Mouse (Mus musculus) limb, embryonic 12.5 days (tissue): ENCODE measurements around the gene M6pr. TPM values are rescaled to one million over a fixed set of nuclear protein-coding genes. Genes with fewer than 3 reads are reported as not detected.

Experiments used
- ATAC-seq: fragments of 200-750 bp; cut with Nextera tagmentation; 2 replicates; pipeline ENCODE4 v1.8.0; 2017; ENCODE audit warnings: low read depth, moderate TSS enrichment; ENCODE audit not compliant: insufficient number of reproducible peaks, insufficient read depth, low FRiP score, low TSS enrichment
- H3K27ac ChIP-seq: fragments of 300-500 bp; sonication (generic); 2 replicates; pipeline ENCODE4 v1.5.1; 2016; ENCODE audit warnings: mild to moderate bottlenecking, moderate library complexity
- H3K27me3 ChIP-seq: fragments of 300-500 bp; sonication (generic); 2 replicates; pipeline ENCODE4 v1.6.1; 2016; ENCODE audit warnings: mild to moderate bottlenecking, moderate library complexity
- H3K36me3 ChIP-seq: fragments of 300-500 bp; sonication (generic); 2 replicates; pipeline ENCODE4 v1.6.1; 2016; ENCODE audit warnings: mild to moderate bottlenecking, moderate library complexity
- H3K4me1 ChIP-seq: fragments of 300-500 bp; sonication (generic); replicated peaks from 2 replicates; pipeline ENCODE4 v1.6.1; 2016
- H3K4me2 ChIP-seq: fragments of 300-500 bp; sonication (generic); 2 replicates; pipeline ENCODE4 v1.6.1; 2016; ENCODE audit warnings: mild to moderate bottlenecking, moderate library complexity
- H3K4me3 ChIP-seq: fragments of 300-500 bp; sonication (generic); replicated peaks from 2 replicates; pipeline ENCODE4 v1.5.1; 2016; ENCODE audit warnings: mild to moderate bottlenecking
- H3K9ac ChIP-seq: fragments of 300-500 bp; sonication (generic); replicated peaks from 2 replicates; pipeline ENCODE4 v1.6.1; 2016; ENCODE audit warnings: mild to moderate bottlenecking, moderate library complexity
- H3K9me3 ChIP-seq: fragments of 300-500 bp; sonication (generic); 2 replicates; pipeline ENCODE4 v1.6.1; 2016; ENCODE audit warnings: mild to moderate bottlenecking, moderate library complexity
- WGBS: fragments of 180-500 bp; shearing (Covaris S2); methylation state at CpG from one replicate; pipeline ENCODE4 v1.1.7; 2016; 5-methylcytosine and 5-hydroxymethylcytosine counted together
- polyA plus RNA-seq: library from polyadenylated mRNA; unstranded; fragments of >200 nt; fragmentation: Nextera tagmentation; extraction: Ambion mirVana; gene quantifications from 2 replicates; pipeline ENCODE4 v1.2.1, GENCODE M21; 2016

The M6pr gene
- polyA plus RNA-seq, 1 experiment from 2014 or later: 76.3 TPM

- ATAC-seq: no peak
- H3K9me3 ChIP-seq: no peaks in the 10 kb centered on the region
- H3K27ac ChIP-seq: no peak overlapping the region
- no peaks in the 10 kb centered on the region for H3K27me3 ChIP-seq
- H3K4me1 ChIP-seq: peaks cover 15% of the 10 kb centered on the region
- H3K36me3 ChIP-seq: peaks cover 34% of the 10 kb centered on the region
- 64% methylated on average over 5 of the region's 5 CpGs for WGBS
- peak overlapping the region; percentile 85 for H3K4me2 ChIP-seq
- H3K4me3 ChIP-seq: peak overlapping the region; percentile 84
- no peak overlapping the region for H3K9ac ChIP-seq
Observed at GRCm38 (mm10) chr6:122310187-122310820, 1.8 kb downstream of the M6pr start.

GRCm38 (mm10) chr6:122318726-122319125 is 10.2 kb downstream of the M6pr start:
- Histone ChIP-seq H3K9ac (no peak overlapping the region), H3K4me1 (no peaks in the 10 kb centered on the region), H3K4me3 (no peak overlapping the region), H3K27ac (no peak overlapping the region), H3K27me3 (no peaks in the 10 kb centered on the region), H3K36me3 (peaks cover 96% of the 10 kb centered on the region), H3K9me3 (no peaks in the 10 kb centered on the region), H3K4me2 (no peak overlapping the region)
- no peak for ATAC-seq
- 94% methylated on average over 1 of the region's 1 CpGs for WGBS

- Histone ChIP-seq H3K27me3 (no peaks in the 10 kb centered on the region), H3K4me3 (no peak overlapping the region), H3K9me3 (no peaks in the 10 kb centered on the region), H3K9ac (no peak overlapping the region), H3K27ac (no peak overlapping the region), H3K4me1 (no peaks in the 10 kb centered on the region), H3K36me3 (peaks cover 89% of the 10 kb centered on the region), H3K4me2 (no peak overlapping the region)
- no peak for ATAC-seq
- WGBS: 92% methylated on average over 6 of the region's 6 CpGs
Observed at GRCm38 (mm10) chr6:122325361-122325975, 16.9 kb downstream of the M6pr start.

GRCm38 (mm10) chr6:122333081-122333612 is 24.6 kb downstream of the M6pr start:
- ATAC-seq: no peak
- Histone ChIP-seq H3K36me3 (peaks cover 84% of the 10 kb centered on the region), H3K9ac (no peak overlapping the region), H3K27ac (no peak overlapping the region), H3K9me3 (no peaks in the 10 kb centered on the region), H3K4me1 (peaks cover 8% of the 10 kb centered on the region), H3K27me3 (no peaks in the 10 kb centered on the region), H3K4me3 (no peak overlapping the region), H3K4me2 (no peak overlapping the region)
- WGBS: 89% methylated on average over 13 of the region's 13 CpGs

GRCm38 (mm10) chr6:122334786-122335340 is 26.3 kb downstream of the M6pr start:
- no peak for ATAC-seq
- 87% methylated on average over 7 of the region's 7 CpGs for WGBS
- H3K4me3 ChIP-seq: no peak overlapping the region
- H3K9ac ChIP-seq: no peak overlapping the region
- no peak overlapping the region for H3K27ac ChIP-seq
- peaks cover 66% of the 10 kb centered on the region for H3K36me3 ChIP-seq
- H3K4me1 ChIP-seq: peaks cover 15% of the 10 kb centered on the region
- no peak overlapping the region for H3K4me2 ChIP-seq
- no peaks in the 10 kb centered on the region for H3K9me3 ChIP-seq
- no peaks in the 10 kb centered on the region for H3K27me3 ChIP-seq

- no peaks in the 10 kb centered on the region for H3K27me3 ChIP-seq
- no peaks in the 10 kb centered on the region for H3K9me3 ChIP-seq
- peaks cover 20% of the 10 kb centered on the region for H3K4me1 ChIP-seq
- 43% methylated on average over 6 of the region's 6 CpGs for WGBS
- H3K4me3 ChIP-seq: no peak overlapping the region
- H3K27ac ChIP-seq: no peak overlapping the region
- H3K36me3 ChIP-seq: peaks cover 43% of the 10 kb centered on the region
- no peak for ATAC-seq
- no peak overlapping the region for H3K9ac ChIP-seq
- peak overlapping the region; percentile 70; the same call in 1 of the 2 replicates for H3K4me2 ChIP-seq
Observed at GRCm38 (mm10) chr6:122337546-122337945, 29.0 kb downstream of the M6pr start.

- peaks cover 27% of the 10 kb centered on the region for H3K36me3 ChIP-seq
- no peaks in the 10 kb centered on the region for H3K9me3 ChIP-seq
- peak overlapping the region; percentile 89 for H3K9ac ChIP-seq
- no peaks in the 10 kb centered on the region for H3K27me3 ChIP-seq
- H3K27ac ChIP-seq: peak overlapping the region; percentile 99
- H3K4me1 ChIP-seq: peaks cover 20% of the 10 kb centered on the region
- H3K4me3 ChIP-seq: peak overlapping the region; percentile 80
- under 1% methylated on average over 35 of the region's 51 CpGs for WGBS
- peak; percentile 82 for ATAC-seq
- H3K4me2 ChIP-seq: peak overlapping the region; percentile 70
Observed at GRCm38 (mm10) chr6:122339047-122339647, 30.6 kb downstream of the M6pr start.

GRCm38 (mm10) chr6:122339648-122340341 is 31.3 kb downstream of the M6pr start:
- peak overlapping the region; percentile 70 for H3K4me2 ChIP-seq
- no peaks in the 10 kb centered on the region for H3K9me3 ChIP-seq
- H3K27ac ChIP-seq: peak overlapping the region; percentile 99
- no peaks in the 10 kb centered on the region for H3K27me3 ChIP-seq
- ATAC-seq: peak; percentile 81
- WGBS: under 1% methylated on average over 29 of the region's 71 CpGs
- H3K9ac ChIP-seq: peak overlapping the region; percentile 89
- H3K4me3 ChIP-seq: peak overlapping the region; percentile 80
- peaks cover 20% of the 10 kb centered on the region for H3K4me1 ChIP-seq
- peaks cover 20% of the 10 kb centered on the region for H3K36me3 ChIP-seq

- H3K27ac ChIP-seq: peak within 1 kb of the TSS; percentile 99
- peak within 1 kb of the TSS; percentile 89 for H3K9ac ChIP-seq
- H3K4me3 ChIP-seq: peak within 1 kb of the TSS; percentile 80
- peak; percentile 21; the same call in 1 of the 2 replicates for ATAC-seq
- no peaks in the 10 kb centered on the region for H3K27me3 ChIP-seq
- H3K4me1 ChIP-seq: peaks cover 20% of the 10 kb centered on the region
- H3K36me3 ChIP-seq: peaks cover 13% of the 10 kb centered on the region
- 1% methylated on average over 17 of the region's 17 CpGs for WGBS
- peak within 1 kb of the TSS; percentile 70 for H3K4me2 ChIP-seq
- no peaks in the 10 kb centered on the region for H3K9me3 ChIP-seq
Observed at GRCm38 (mm10) chr6:122340349-122341000, 32.0 kb downstream of the M6pr start, which contains the start of gene Phc1. Gene Phc1 (minus strand): TSS chr6:122340561.

GRCm38 (mm10) chr6:122341038-122341810 is 32.7 kb downstream of the M6pr start:
- Histone ChIP-seq H3K4me1 (peaks cover 20% of the 10 kb centered on the region), H3K4me2 (peak overlapping the region; percentile 70), H3K36me3 (peaks cover 8% of the 10 kb centered on the region), H3K9me3 (no peaks in the 10 kb centered on the region), H3K27ac (peak overlapping the region; percentile 99; the same call in 1 of the 2 replicates), H3K4me3 (peak overlapping the region; percentile 80), H3K27me3 (no peaks in the 10 kb centered on the region), H3K9ac (no peak overlapping the region)
- no peak for ATAC-seq
- 43% methylated on average over 7 of the region's 7 CpGs for WGBS
